Mouse (Mus musculus) yolk sac, embryonic 10.5 days (tissue): ENCODE measurements at regions not wholly inside any gene's neighbourhood (a gene's known extent, or its start where the extent isn't known, plus 50 kb on each side); places are given as distances from the start of the nearest gene placed in this dataset.

Experiments used
- DNase-seq: peaks from one replicate; pipeline ENCODE4 v3.0.0-alpha.2; 2017; ENCODE audit warnings: low spot score

- no peak for DNase-seq
These were observed 687.5 kb upstream of the Pou3f3 start for GRCm38 (mm10) chr1:42008046-42008445.

DNA sequence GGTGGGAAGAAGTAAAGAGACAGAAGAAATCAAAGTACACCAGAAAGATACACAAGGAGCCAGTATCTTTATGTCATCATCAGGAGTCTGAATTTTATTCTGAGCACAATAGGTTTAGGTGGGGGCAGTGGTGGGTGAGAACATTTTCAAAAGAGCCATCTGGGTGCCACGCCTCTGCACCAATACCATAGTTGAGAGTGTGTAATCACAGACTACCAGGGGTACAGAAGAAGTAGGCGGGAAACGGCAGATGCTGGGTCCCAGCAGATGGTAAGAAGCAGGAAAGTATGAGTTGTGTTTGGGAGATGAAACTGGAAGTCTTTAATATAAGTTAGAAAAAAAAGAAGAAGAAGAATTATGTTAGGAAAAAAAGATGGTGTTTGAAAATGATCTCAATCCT lies 682.7 kb upstream of the Pou3f3 start:
- DNase-seq = no peak

- DNase-seq = no peak
These were observed 676.6 kb upstream of the Pou3f3 start for GRCm38 (mm10) chr1:42018966-42019365.

- no peak for DNase-seq
These were observed 669.8 kb upstream of the Pou3f3 start for GRCm38 (mm10) chr1:42025781-42026180.

GRCm38 (mm10) chr1:42026423-42026822 lies 669.1 kb upstream of the Pou3f3 start:
- DNase-seq = no peak

DNA sequence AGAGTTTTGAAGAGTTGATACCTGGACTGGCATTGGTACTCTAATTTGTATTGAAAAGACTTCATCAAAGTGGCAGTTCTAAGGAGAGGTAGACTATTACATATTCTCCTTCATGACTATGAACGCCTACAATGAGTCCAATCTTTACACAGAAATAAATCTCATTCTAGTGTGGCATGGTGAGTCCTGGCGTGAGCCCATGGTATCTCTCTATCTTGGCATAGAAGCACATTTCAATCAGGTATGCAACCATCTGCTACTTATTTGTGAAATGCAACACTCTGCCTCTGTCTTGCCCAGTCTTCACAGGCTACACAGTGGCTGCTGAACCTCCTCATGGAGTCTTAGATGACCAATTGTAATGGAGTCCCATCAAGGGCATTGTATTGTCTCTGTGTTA lies 661.8 kb upstream of the Pou3f3 start:
- DNase-seq = no peak

GRCm38 (mm10) chr1:42035371-42035770 lies 660.2 kb upstream of the Pou3f3 start:
- no peak for DNase-seq

- no peak for DNase-seq
These were observed 654.0 kb upstream of the Pou3f3 start for GRCm38 (mm10) chr1:42041544-42041943.

GRCm38 (mm10) chr1:42058494-42058893 lies 637.1 kb upstream of the Pou3f3 start:
- DNase-seq = no peak

DNA sequence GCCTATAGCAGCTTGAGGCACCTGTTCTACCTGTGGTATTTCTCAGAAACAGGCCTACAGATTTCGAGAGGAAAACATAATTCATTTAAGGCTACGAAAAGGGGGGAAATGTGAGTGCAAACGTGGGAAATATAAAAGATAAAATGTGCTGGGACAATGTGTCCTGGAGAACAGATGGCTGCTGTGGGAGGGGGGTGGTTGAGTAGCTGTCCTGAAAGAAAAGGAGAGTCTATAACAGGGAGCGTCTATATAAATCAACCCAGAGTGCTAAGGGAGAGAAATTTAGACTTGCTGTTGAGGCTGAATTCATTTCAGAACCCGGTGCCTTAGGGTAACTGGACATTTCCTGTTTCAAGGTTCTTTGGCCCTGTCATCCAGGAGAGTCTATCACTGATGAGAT lies 625.5 kb upstream of the Pou3f3 start:
- DNase-seq = no peak

- DNase-seq = no peak
These were observed 599.5 kb upstream of the Pou3f3 start for GRCm38 (mm10) chr1:42096026-42096425.

DNA sequence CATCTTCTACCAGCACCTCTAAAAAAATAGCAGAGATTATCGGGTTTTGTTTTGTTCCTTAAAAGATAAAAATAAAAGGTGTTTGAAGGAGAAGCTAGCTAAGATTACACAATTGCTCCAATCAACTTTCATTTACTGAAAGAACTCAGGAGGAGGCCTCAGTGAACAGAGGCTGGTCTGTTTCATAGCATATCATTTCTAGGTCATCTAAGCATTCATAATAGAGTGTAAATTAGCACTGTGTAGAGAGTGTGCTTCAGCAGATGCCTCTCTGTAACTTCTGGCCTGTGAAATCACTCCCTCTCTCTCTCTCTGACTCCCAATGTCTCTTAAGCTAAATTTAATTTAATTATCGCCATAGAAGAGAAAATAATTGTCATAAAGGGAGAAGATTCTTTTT lies 597.0 kb upstream of the Pou3f3 start:
- no peak for DNase-seq

DNA sequence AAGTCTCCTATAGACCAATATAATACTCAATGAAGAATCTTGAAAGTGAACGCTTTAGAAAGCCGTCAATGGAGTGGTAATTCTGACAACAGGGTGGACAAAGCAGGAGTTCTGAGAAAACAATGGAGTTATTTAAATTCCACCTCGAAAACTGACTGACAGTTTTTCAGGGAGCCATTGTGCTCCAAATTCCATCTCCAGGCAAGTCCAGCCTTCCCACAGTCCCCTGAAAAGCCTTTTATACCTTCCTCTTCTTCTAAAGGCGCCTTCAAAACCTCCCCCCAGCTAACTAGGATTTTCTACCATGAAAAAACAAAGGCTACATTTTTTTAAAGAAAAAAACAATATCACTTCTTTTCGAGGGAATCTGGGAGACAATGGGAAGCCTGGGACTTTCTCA lies 588.0 kb upstream of the Pou3f3 start:
- DNase-seq = no peak

DNA sequence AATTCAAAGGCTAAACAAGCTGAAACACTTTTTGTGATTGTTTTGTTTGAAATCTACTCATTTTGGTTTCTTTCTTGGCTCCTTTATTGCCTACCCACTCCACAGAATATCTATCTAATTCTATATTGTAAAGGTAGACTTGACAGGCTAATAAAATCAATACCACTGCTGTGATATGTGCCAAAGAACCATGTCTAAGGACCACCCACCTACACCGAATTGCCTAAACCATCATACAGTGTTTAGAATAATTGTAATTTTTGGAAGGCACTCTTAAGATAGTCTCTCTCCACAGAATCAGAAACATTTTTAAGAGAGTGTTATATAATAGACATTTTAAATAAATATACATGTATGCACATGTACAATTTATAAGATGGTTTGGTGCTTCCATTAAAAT lies 587.6 kb upstream of the Pou3f3 start:
- no peak for DNase-seq

DNA sequence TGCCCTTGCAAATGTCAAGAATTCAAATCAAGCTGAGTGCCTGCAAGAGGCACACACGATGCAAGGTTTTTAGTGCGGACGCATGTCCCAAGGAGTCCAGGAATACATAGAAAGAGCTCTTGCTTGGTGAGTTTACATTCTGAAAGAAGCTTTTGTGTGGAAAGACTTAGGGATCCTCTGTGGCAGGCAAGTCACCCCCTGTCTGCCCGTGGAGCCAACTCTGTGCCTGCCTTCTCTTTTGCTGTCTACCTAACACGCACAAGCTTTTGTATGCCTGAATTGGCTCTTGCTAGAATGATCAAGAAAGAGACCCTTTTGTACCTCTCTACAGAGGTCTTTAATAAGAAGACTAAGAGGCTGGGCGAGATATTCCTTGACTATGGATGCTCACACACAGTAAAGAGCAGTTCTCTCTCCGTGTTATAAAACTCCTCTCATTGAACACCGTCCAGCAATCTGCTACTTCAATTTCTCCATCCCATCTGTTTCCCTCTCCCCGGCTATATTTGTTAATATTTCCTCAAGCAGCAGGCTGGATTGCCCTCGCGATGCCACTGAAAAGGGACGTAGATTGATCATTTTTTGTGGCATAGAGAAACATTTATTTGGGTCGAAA lies 543.3 kb upstream of the Pou3f3 start:
- DNase-seq = no peak

DNA sequence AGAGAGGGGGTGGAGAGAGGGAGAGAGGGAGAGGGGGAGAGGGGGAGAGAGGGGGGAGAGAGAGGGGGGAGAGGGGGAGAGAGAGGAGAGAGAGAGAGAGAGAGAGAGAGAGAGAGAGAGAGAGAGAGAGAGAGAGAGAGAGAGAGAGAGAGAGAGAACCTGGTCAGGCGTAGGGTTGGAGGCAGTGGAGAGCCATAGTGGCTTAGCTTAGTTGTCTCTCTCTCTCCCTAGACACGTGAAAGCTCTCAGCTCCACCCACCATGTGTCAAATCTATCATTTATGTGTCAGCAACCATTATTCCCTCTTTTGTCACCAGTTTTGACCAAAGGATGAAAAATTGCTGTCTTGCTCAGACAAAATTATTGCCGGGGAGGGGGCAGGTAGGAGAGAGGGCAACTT lies 542.7 kb upstream of the Pou3f3 start:
- no peak for DNase-seq

DNA sequence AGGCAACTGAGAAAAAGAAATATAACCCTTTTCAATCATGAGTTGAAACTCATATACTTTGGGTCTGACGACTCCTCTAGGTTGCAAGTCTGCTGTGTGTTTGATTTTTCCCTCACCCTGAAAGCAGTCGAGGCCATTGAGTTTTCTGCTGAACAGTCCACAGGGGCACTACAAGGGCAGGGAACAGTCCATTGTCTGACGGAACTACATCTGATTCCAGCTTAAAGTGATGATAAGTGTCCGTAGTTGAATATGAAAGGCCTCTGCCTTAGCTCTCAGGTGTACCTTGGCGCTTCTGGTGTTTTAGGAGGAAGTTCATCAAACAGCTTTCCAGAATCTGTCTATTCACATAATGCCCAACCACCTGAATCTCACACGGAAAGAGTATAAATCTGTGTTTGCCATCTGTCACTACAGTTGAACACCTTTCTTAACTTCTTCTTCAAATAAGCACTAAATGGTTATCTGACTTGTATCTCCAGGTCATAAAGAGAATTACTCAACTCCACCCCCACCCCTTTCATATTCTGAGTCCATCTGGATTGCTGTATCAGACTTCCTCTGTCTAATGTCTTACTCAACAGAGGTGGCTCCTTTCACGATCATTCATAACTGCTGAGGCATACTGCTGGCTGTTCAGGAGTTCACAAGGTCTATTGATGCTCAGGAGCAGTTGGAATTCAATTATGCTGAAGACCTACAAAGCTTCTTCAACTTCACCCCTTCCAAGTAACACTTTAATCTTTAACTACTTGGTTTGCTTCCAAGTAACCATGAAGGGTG lies 527.6 kb upstream of the Pou3f3 start:
- no peak for DNase-seq

- no peak for DNase-seq
These were observed 526.1 kb upstream of the Pou3f3 start for GRCm38 (mm10) chr1:42169505-42169904.

GRCm38 (mm10) chr1:42186295-42186694 lies 509.3 kb upstream of the Pou3f3 start:
- DNase-seq = no peak

- DNase-seq = no peak
These were observed 467.5 kb upstream of the Pou3f3 start for GRCm38 (mm10) chr1:42228098-42228497.

DNA sequence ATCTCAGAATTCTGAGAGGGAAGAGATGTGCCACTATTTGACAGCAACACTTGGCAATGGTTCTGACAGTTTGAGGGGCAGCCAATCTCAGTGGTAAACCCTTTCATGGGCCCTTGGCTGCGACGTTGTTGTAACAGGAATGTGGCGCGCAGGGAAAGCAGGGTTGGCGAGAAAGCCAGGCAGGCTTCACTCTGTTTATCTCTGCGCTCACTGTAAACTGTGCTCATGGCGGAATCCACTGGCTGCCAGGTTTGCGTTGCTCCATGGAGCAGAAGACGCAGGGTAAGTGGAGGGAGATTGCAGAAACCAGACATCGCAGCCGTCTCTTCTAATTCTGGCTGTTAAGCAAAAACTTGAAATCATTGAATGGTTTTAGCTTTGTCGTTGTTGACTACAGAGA lies 465.9 kb upstream of the Pou3f3 start:
- DNase-seq = peak; percentile 2

DNA sequence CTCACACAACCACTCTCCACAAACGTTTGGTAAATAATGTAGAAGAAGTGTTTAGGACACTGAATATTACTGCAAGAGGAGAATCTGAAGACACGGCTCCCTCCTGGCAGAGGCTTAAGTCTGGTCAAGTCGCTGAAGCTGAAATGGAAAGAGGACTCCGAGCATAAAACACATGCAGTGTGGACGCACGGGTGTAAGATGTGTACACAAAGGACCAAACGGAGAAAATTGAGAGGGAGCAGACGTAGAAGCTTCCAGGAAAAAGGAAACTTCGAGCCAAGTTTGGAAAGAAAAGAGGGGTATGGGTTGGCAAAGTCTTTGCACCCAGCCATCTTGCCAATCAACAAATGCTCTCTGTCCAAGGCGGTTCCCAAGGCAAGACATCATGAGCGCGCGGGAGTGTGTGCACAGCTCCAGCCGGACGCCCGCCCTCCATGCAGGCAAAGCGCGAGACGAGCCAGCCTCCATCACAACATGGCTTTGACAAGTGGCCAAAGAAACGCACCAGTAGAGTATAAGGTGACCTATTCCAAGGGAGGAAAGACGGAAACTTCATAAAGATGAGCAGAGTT lies 465.0 kb upstream of the Pou3f3 start:
- no peak for DNase-seq

DNA sequence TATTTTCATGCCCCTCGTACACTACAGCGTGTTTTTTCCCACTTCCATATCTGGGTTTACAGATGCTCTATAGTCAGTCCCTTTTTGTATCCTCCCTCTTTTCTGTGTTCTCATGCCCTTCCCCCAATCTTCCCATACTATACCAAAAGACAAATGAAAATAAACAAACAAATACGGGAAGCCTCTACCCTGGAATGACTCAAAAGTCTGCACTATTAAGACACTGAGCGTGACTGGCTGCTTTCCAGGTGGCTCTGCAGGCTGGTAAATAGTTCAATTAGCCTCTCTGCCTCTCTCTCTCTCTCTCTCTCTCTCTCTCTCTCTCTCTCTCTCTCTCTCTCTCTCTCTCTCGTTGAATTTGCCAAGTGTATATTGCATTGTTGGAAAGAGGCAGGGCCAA lies 464.5 kb upstream of the Pou3f3 start:
- no peak for DNase-seq

- no peak for DNase-seq
These were observed 463.7 kb upstream of the Pou3f3 start for GRCm38 (mm10) chr1:42231897-42232296.
